Comparison of ENCODE assay signal across 8 mouse cellular contexts in the genomic region with DNA sequence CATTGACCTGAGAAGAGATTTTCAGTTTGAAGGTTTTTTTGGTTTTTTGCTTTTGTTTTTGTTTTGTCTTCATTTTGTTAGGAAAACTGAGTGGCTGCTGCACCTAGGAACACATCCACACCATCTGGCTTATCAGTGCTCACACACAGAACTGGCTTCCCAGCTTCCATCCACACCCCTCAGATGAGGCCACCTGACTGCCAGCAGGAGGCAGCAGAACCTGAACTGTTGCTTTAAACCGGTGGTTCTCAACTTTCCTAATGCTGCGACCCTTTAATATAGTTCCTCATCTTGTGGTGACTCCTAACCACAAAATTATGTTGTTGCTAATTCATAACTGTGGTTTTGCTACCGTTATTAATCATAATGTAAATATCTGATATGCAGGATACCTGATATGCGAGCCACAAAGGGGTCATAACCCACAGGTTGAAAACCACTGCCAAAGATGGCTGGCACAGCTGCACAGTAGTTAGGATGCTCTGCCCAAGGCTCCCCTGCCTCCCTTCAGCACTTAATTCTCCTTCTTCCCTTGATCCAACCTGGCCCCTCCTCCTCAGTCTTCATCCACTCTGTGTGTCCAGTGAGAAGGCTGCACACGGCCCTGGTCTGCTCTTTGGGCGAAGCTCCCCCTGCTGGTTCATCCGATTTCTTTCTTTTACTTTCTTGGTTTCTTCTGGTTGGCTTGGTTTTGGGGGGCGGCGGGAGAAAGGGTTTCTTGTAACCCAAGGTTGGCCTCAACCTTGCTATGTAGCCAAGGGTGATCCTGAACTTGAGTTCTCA.
A peak's percentile ranks its signal among the peaks of the same experiment; 100 is the strongest.
DNase-seq lines count a peak whose midpoint lies in the region; ATAC-seq and TF ChIP-seq lines count a peak whose summit lies in the region.

No protein-coding gene starts in this region.

- H3K9ac ChIP-seq in forebrain, embryonic 14.5 days (ENCODE audit: low read length) = no peak overlapping the region
- no peak overlapping the region for H3K9ac ChIP-seq in forebrain, embryonic 13.5 days

- no peak overlapping the region for H3K4me3 ChIP-seq in forebrain, embryonic 14.5 days (ENCODE audit: low read depth, low read length)
- no peak overlapping the region for H3K4me3 ChIP-seq in forebrain, embryonic 13.5 days
- no peak overlapping the region for H3K4me3 ChIP-seq in thymus, adult 2 months (ENCODE audit: control insufficient read depth, insufficient read depth, low read length)
- H3K4me3 ChIP-seq in megakaryocyte, embryonic 14.5 days (replicated peaks) = peak overlapping the region; percentile 16

- no peak for TF ChIP-seq CTCF in thymus, adult 2 months (IDR thresholded peaks at IDR 0.05; ENCODE audit: borderline replicate concordance, control insufficient read depth, extremely low read depth, insufficient read depth, low read length, poor library complexity)

- H3K36me3 ChIP-seq in forebrain, embryonic 14.5 days (ENCODE audit: control insufficient read depth, insufficient read depth, low read length) = no peaks in the 10 kb centered on the region
- no peaks in the 10 kb centered on the region for H3K36me3 ChIP-seq in forebrain, embryonic 13.5 days (ENCODE audit: poor library complexity, severe bottlenecking)
- no peaks in the 10 kb centered on the region for H3K36me3 ChIP-seq in thymus, adult 2 months (ENCODE audit: control insufficient read depth, insufficient read depth, low read length)
- H3K36me3 ChIP-seq in megakaryocyte, embryonic 14.5 days (replicated peaks; ENCODE audit: low read length) = no peaks in the 10 kb centered on the region

- no peaks in the 10 kb centered on the region for H3K4me1 ChIP-seq in forebrain, embryonic 14.5 days (ENCODE audit: control insufficient read depth, insufficient read depth, low read length)
- H3K4me1 ChIP-seq in forebrain, embryonic 13.5 days = peaks cover 5% of the 10 kb centered on the region; the same call in 1 of the 2 replicates
- H3K4me1 ChIP-seq in thymus, adult 2 months (replicated peaks; ENCODE audit: control insufficient read depth, insufficient read depth, low read length) = no peaks in the 10 kb centered on the region
- peaks cover 15% of the 10 kb centered on the region for H3K4me1 ChIP-seq in megakaryocyte, embryonic 14.5 days

- no peak overlapping the region for H3K27ac ChIP-seq in forebrain, embryonic 14.5 days (ENCODE audit: low read depth, low read length)
- no peak overlapping the region for H3K27ac ChIP-seq in forebrain, embryonic 13.5 days
- H3K27ac ChIP-seq in thymus, adult 2 months (ENCODE audit: control insufficient read depth, insufficient read depth, low read length) = no peak overlapping the region

- H3K27me3 ChIP-seq in forebrain, embryonic 14.5 days (replicated peaks; ENCODE audit: control insufficient read depth, insufficient read depth, low read length) = no peaks in the 10 kb centered on the region; the same call in 1 of the 2 replicates
- H3K27me3 ChIP-seq in forebrain, embryonic 13.5 days = peaks cover 29% of the 10 kb centered on the region
- no peaks in the 10 kb centered on the region for H3K27me3 ChIP-seq in thymus, adult 2 months (ENCODE audit: control insufficient read depth, insufficient read depth, low read length)
- peaks cover 12% of the 10 kb centered on the region for H3K27me3 ChIP-seq in megakaryocyte, embryonic 14.5 days (replicated peaks)

- no peak for TF ChIP-seq POLR2A in thymus, adult 2 months (IDR thresholded peaks at IDR 0.05; ENCODE audit: control insufficient read depth, extremely low read depth, insufficient read depth, low read length, poor library complexity)

- H3K4me2 ChIP-seq in forebrain, embryonic 14.5 days (ENCODE audit: low read length) = no peak overlapping the region
- no peak overlapping the region for H3K4me2 ChIP-seq in forebrain, embryonic 13.5 days

- H3K9me3 ChIP-seq in forebrain, embryonic 14.5 days (replicated peaks; ENCODE audit: control insufficient read depth, low read length) = no peaks in the 10 kb centered on the region
- H3K9me3 ChIP-seq in forebrain, embryonic 13.5 days (replicated peaks) = no peaks in the 10 kb centered on the region
- no peaks in the 10 kb centered on the region for H3K9me3 ChIP-seq in megakaryocyte, embryonic 14.5 days

- ATAC-seq in forebrain, embryonic 14.5 days = no peak
- no peak for ATAC-seq in forebrain, embryonic 13.5 days
- ATAC-seq in monocyte, adult 5-6 weeks (replicated peaks; ENCODE audit: insufficient number of reproducible peaks, low FRiP score, low TSS enrichment, poor library complexity, severe bottlenecking) = no peak

- WGBS in forebrain, embryonic 14.5 days = 59% methylated on average over 9 of the region's 9 CpGs
- WGBS in forebrain, embryonic 13.5 days = 59% methylated on average over 9 of the region's 9 CpGs
- WGBS in thymus, adult 2 months = 37% methylated on average over 9 of the region's 9 CpGs

- peak; percentile 49 for DNase-seq in forebrain, embryonic 14.5 days (ENCODE audit: low spot score)
- peak; percentile 13 for DNase-seq in thymus, adult 2 months
- no peak for DNase-seq in thymus, postnatal 36 days
- peak; percentile 53 for DNase-seq in forelimb bud, embryonic 11.5 days (ENCODE audit: low read depth, low spot score)
- no peak for DNase-seq in spleen, postnatal 14 days (ENCODE audit: low spot score in 2 of 2)

Comparison
In these comparisons a context has a peak if more than half of its experiments do, and no peak if none do; other contexts are left out.
1. DNase-seq: peak in forebrain, embryonic 14.5 days (single experiment), thymus, adult 2 months (single experiment) and forelimb bud, embryonic 11.5 days (single experiment); none in thymus, postnatal 36 days (0 of 2) and spleen, postnatal 14 days (0 of 2).